Mouse (Mus musculus): ENCODE data around the gene Fndc3b.

Fndc3b gene

DNA sequence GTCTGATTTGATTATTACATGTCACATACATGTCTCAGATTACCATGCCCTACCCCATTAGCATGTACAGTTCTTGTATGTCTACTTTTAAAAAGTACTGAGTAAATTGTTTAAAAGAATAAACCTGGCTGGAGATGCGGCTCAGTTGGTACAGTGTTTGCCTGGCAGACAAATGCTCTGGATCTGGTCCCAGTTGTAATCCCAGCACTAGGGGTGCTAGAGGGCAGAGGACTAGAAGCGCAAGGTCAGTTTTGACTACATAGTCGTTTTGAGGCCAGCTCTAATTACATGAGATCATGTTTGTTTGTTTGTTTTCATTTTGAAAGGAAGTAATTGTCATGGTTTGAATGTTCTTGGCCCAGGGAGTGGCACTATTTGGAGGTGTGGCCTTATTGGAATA lies 326.3 kb downstream of the Fndc3b start:
- DNase-seq, result no peak

DNA sequence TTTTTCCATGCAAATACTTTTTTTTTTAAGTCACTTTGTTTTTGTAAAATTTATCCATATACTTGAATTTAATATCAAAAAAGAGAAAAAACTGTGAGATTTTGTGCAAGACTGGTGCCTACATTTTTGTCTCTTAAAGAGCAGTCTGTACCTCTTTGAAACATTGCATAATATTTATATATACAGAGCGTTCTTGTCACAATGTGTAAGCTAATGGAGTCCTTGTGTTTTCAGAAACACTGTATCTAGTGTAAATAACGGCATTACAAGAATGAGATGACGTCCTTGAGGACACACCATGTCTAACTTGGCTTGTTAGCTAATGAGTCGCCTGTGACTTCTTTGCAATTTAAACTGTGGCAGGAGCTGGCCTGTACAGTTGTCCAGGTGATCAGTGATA lies 333.2 kb downstream of the Fndc3b start:
- DNase-seq, result no peak

DNA sequence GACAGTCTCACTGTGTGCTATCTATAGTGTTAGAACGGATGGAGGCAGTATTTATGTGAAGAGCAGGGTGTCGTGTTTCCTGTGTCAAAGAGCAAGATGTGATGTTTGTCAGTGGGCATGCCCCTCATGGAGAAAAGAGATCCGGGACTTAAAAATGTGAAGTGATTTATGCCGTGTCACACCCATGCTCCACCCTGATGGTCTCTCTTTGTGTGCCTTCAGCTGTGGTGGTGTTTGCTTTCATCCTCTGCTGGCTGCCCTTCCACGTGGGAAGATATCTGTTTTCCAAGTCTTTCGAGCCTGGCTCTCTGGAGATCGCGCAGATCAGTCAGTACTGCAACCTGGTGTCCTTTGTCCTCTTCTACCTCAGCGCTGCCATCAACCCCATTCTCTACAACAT lies 336.7 kb downstream of the Fndc3b start:
- DNase-seq, result no peak

DNA sequence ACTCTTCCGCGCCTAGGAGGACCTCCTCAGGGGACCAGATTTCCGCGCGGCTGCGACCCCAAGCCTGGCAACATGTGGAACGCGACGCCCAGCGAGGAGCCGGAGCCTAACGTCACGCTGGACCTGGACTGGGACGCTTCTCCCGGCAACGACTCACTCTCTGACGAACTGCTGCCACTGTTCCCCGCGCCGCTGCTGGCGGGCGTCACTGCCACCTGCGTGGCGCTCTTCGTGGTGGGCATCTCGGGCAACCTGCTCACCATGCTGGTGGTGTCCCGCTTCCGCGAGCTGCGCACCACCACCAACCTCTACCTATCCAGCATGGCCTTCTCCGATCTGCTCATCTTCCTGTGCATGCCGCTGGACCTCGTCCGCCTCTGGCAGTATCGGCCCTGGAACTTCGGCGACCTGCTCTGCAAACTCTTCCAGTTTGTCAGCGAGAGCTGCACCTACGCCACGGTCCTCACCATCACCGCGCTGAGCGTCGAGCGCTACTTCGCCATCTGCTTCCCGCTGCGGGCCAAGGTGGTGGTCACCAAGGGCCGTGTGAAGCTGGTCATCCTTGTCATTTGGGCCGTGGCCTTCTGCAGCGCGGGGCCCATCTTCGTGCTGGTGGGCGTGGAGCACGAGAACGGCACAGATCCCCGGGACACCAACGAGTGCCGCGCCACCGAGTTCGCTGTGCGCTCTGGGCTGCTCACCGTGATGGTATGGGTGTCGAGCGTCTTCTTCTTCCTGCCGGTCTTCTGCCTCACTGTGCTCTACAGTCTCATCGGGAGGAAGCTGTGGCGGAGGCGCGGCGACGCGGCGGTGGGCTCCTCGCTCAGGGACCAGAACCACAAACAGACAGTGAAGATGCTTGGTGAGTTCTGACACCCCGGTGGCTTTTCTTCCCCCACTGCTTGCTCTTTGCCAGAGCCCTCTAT lies 339.1 kb downstream of the Fndc3b start:
- DNase-seq, result no peak

DNA sequence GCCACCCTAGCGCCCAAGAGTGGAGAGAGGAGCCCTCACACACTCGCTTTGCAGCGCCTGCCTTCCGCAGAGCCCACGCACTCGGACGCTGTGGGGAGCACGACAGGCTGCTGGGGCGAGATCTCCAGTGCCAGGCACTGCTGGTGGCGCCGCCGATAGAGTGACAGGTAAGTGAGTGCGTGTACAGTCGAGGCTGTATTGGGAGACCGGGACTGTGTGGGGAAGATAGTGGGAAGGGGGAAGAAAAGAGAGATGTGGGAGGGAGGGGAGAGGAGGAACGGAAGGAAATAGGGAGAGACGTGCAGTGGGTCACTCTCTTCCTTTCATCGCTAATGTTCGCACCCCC lies 339.9 kb downstream of the Fndc3b start, which contains the start of gene Ghsr:
TSS of gene Ghsr (plus strand) at position 76 of the 346 bp plus-strand sequence.
- no peak for DNase-seq

DNA sequence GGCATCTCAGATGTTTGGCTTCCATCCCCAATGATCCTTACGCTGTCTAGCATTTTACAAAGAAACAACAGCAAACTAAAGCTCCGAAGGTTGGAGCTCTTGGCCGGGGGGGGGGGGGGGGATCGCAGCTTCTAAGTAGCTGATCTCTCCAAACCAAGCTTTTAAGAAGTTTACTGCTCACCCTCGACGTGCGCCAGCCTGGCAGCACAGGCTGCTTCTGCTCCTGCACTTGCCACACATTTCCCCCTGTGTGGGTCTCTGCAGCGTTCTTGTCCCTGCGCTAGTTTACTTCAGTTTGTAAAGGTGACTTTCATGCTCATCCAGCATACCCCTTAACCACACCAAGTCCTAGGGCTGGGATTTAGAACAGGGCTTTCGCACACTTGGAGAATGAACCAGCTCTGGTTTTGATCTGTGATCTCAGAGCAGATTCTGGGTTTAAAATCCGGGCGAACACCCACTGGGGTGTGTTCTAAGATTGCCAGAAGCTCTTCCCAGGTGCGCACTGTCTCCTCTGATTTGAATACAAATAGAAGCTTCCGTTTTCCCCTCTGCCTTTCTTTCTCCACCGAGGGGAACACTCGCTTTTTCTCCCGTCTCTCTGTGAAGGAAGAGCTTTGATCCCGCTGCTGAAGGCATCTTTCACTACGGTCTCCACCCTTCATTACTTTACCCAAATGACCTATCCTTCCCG lies 340.4 kb downstream of the Fndc3b start:
- no peak for DNase-seq

DNA sequence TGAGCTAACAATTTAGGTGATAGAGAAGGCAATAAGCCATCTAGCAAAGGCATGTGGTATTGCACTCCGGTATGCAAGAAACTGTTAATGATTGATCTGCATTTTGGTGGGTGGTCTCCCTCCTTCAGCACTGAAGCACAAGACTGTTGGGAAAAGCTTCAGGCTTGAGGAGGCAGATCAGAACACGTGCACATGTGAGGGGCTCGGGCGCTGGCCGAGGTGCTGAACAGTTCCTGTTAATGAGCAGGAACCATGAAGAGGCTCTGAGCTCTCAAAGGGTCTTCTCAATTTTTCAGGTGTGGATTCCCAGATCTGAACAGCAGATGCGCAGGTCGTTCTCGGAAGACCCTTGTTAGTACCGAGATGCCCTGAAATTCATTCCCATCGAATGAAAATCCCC lies 341.0 kb downstream of the Fndc3b start:
- peak; percentile 91 for DNase-seq

Measured in kidney, postnatal 4 days (tissue).